In genomic region chr2:74752431-74753174, GRCm38 (mm10) we compare ENCODE assay signal across 11 mouse cellular contexts. TPM values are rescaled to one million over a fixed set of nuclear protein-coding genes. Genes with fewer than 3 reads are reported as not detected.
DNase-seq lines count a peak whose midpoint lies in the region; ATAC-seq and TF ChIP-seq lines count a peak whose summit lies in the region.
"Had no signal": no experiment of that assay in that cellular context is flagged by ENCODE, and none has a peak within 500 bp of the region (broad histone marks: within the 10 kb centered on the region; RNA-seq: fewer than 3 reads in every experiment).

No protein-coding gene starts in this region.

- no peaks in the 10 kb centered on the region for H3K36me3 ChIP-seq in forebrain, embryonic 11.5 days (ENCODE audit: control insufficient read depth, insufficient read depth, low read length)
- H3K36me3 ChIP-seq in forebrain, embryonic 16.5 days (ENCODE audit: control insufficient read depth, insufficient read depth): no peaks in the 10 kb centered on the region
- H3K36me3 ChIP-seq in limb, embryonic 15.5 days: no peaks in the 10 kb centered on the region

- no peak for TF ChIP-seq POLR2A in cerebellum, adult 2 months (IDR thresholded peaks at IDR 0.05; ENCODE audit: borderline replicate concordance, insufficient read depth, low read length)

- no peak for ATAC-seq in forebrain, embryonic 11.5 days (replicated peaks; ENCODE audit: low FRiP score)
- ATAC-seq in forebrain, embryonic 16.5 days: no peak
- ATAC-seq in limb, embryonic 15.5 days (ENCODE audit: insufficient number of reproducible peaks, low FRiP score, low TSS enrichment, low read depth): no peak

- H3K9ac ChIP-seq in forebrain, embryonic 11.5 days (ENCODE audit: low read length): no peak overlapping the region
- no peak overlapping the region for H3K9ac ChIP-seq in forebrain, embryonic 16.5 days (replicated peaks; ENCODE audit: low read depth, low read length)
- no peak overlapping the region for H3K9ac ChIP-seq in limb, embryonic 15.5 days

- peak overlapping the region; percentile 32 for H3K4me2 ChIP-seq in forebrain, embryonic 11.5 days (ENCODE audit: low read depth, low read length, severe bottlenecking)
- no peak overlapping the region for H3K4me2 ChIP-seq in forebrain, embryonic 16.5 days (ENCODE audit: low read length)
- H3K4me2 ChIP-seq in limb, embryonic 15.5 days: peak overlapping the region; percentile 66

- H3K4me3 ChIP-seq in forebrain, embryonic 11.5 days (ENCODE audit: low read depth, low read length): peak overlapping the region; percentile 2
- no peak overlapping the region for H3K4me3 ChIP-seq in forebrain, embryonic 16.5 days (replicated peaks; ENCODE audit: low read length)
- H3K4me3 ChIP-seq in limb, embryonic 15.5 days: peak overlapping the region; percentile 34
- no peak overlapping the region for H3K4me3 ChIP-seq in cerebellum, adult 2 months (replicated peaks; ENCODE audit: insufficient read depth, low read depth, low read length)

- H3K4me1 ChIP-seq in forebrain, embryonic 11.5 days (replicated peaks; ENCODE audit: control insufficient read depth, insufficient read depth, low read length): peaks cover 17% of the 10 kb centered on the region
- peaks cover 9% of the 10 kb centered on the region; the same call in 1 of the 2 replicates for H3K4me1 ChIP-seq in forebrain, embryonic 16.5 days (replicated peaks; ENCODE audit: control insufficient read depth, insufficient read depth, low read length)
- H3K4me1 ChIP-seq in limb, embryonic 15.5 days: peaks cover 22% of the 10 kb centered on the region
- no peaks in the 10 kb centered on the region for H3K4me1 ChIP-seq in cerebellum, adult 2 months (ENCODE audit: control insufficient read depth, insufficient read depth, low read length)

- no peak overlapping the region for H3K27ac ChIP-seq in forebrain, embryonic 11.5 days (ENCODE audit: low read depth, low read length)
- H3K27ac ChIP-seq in forebrain, embryonic 16.5 days (ENCODE audit: low read length): no peak overlapping the region
- H3K27ac ChIP-seq in limb, embryonic 15.5 days: no peak overlapping the region
- H3K27ac ChIP-seq in cerebellum, adult 2 months (ENCODE audit: insufficient read depth, low read length): no peak overlapping the region

- TF ChIP-seq CTCF in cerebellum, adult 2 months (IDR thresholded peaks at IDR 0.05; ENCODE audit: borderline replicate concordance, insufficient read depth, low read depth, low read length): no peak

- H3K27me3 ChIP-seq in forebrain, embryonic 11.5 days (ENCODE audit: control insufficient read depth, insufficient read depth, low read length): peaks cover 88% of the 10 kb centered on the region
- H3K27me3 ChIP-seq in forebrain, embryonic 16.5 days (replicated peaks; ENCODE audit: control insufficient read depth, insufficient read depth, low read length): peaks cover 76% of the 10 kb centered on the region
- H3K27me3 ChIP-seq in limb, embryonic 15.5 days: peaks cover 90% of the 10 kb centered on the region
- peaks cover 6% of the 10 kb centered on the region; the same call in 1 of the 2 replicates for H3K27me3 ChIP-seq in cerebellum, adult 2 months (ENCODE audit: control insufficient read depth, insufficient read depth, low read length)

- DNase-seq in forebrain, embryonic 11.5 days (ENCODE audit: low spot score): no peak
- peak; percentile 60 for DNase-seq in retina, postnatal 1 day
- no peak for DNase-seq in retina, embryonic 14.5 days (ENCODE audit: low spot score)
- DNase-seq in layer of hippocampus, adult 8-10 months (ENCODE audit: low spot score in 2 of 2): no peak
- no peak for DNase-seq in cerebellum, adult 2 months
- DNase-seq in thymus, postnatal 25 days: no peak

- WGBS in forebrain, embryonic 11.5 days: under 1% methylated on average over 45 of the region's 45 CpGs
- WGBS in forebrain, embryonic 16.5 days: under 1% methylated on average over 45 of the region's 45 CpGs
- 4% methylated on average over 45 of the region's 45 CpGs for WGBS in limb, embryonic 15.5 days
- 2% methylated on average over 45 of the region's 45 CpGs for WGBS in cerebellum, adult 2 months

- no peaks in the 10 kb centered on the region for H3K9me3 ChIP-seq in forebrain, embryonic 11.5 days (ENCODE audit: control insufficient read depth, low read length)
- H3K9me3 ChIP-seq in forebrain, embryonic 16.5 days (ENCODE audit: control insufficient read depth, low read length): 0 out of 2 replicates have a peak, but pooled peaks cover 3% of the 10 kb centered on the region
- no peaks in the 10 kb centered on the region for H3K9me3 ChIP-seq in limb, embryonic 15.5 days

RNA-seq across cellular contexts. Expression of gene Hoxd1, which starts 10.2 kb away (rescaled TPM):
- polyA plus RNA-seq in forebrain, embryonic 11.5 days (2014; fragmentation: Nextera tagmentation; extraction: Ambion mirVana): not detected in 2 replicates
- not detected in 2 replicates for polyA plus RNA-seq in forebrain, embryonic 16.5 days (2015; fragmentation: Nextera tagmentation; extraction: Ambion mirVana)
- polyA plus RNA-seq in limb, embryonic 15.5 days (2015; fragmentation: Nextera tagmentation; extraction: Ambion mirVana): 0.26 and 0.42 TPM in 2 replicates
- under 1 TPM in 2 of 4 experiments, not detected in 2; 0.17 to 0.27 TPM for total RNA-seq in layer of hippocampus, adult 8-10 months (2022)
- polyA plus RNA-seq in cerebellum, adult 2 months (2012; rRNA removed): 0.70 and 0.77 TPM in 2 replicates
- total RNA-seq: monocyte, adult 5-6 weeks had no signal
- polyA plus RNA-seq: large intestine, adult 2 months had no signal

RNA-seq across cellular contexts. Expression of gene Gm28230, which starts 26.1 kb away (rescaled TPM):
- polyA plus RNA-seq in forebrain, embryonic 11.5 days (2014; fragmentation: Nextera tagmentation; extraction: Ambion mirVana): not detected in 2 replicates
- polyA plus RNA-seq in forebrain, embryonic 16.5 days (2015; fragmentation: Nextera tagmentation; extraction: Ambion mirVana): not detected in 2 replicates
- polyA plus RNA-seq in limb, embryonic 15.5 days (2015; fragmentation: Nextera tagmentation; extraction: Ambion mirVana): 0.08 and 0.11 TPM in 2 replicates
- not detected for total RNA-seq in layer of hippocampus, adult 8-10 months (2022)
- polyA plus RNA-seq in cerebellum, adult 2 months (2012; rRNA removed): 0.16 and 0.22 TPM in 2 replicates
- total RNA-seq: monocyte, adult 5-6 weeks had no signal
- polyA plus RNA-seq: cortical plate, adult 2 months had no signal

RNA-seq across cellular contexts. Expression of gene Hoxd4, which starts 40.9 kb away (rescaled TPM):
- not detected in 2 replicates for polyA plus RNA-seq in forebrain, embryonic 11.5 days (2014; fragmentation: Nextera tagmentation; extraction: Ambion mirVana)
- not detected in 2 replicates for polyA plus RNA-seq in forebrain, embryonic 16.5 days (2015; fragmentation: Nextera tagmentation; extraction: Ambion mirVana)
- 0.29 and 0.66 TPM in 2 replicates for polyA plus RNA-seq in limb, embryonic 15.5 days (2015; fragmentation: Nextera tagmentation; extraction: Ambion mirVana)
- not detected for total RNA-seq in layer of hippocampus, adult 8-10 months (2022)
- polyA plus RNA-seq in cerebellum, adult 2 months (2012; rRNA removed): 2.6 and 2.8 TPM in 2 replicates
- total RNA-seq: monocyte, adult 5-6 weeks had no signal
- polyA plus RNA-seq: cortical plate, adult 2 months had no signal

RNA-seq across cellular contexts. Expression of gene Hoxd3, which starts 40.9 kb away (rescaled TPM):
- polyA plus RNA-seq in forebrain, embryonic 11.5 days (2014; fragmentation: Nextera tagmentation; extraction: Ambion mirVana): 0.08 and 0.19 TPM in 2 replicates
- not detected in 2 replicates for polyA plus RNA-seq in forebrain, embryonic 16.5 days (2015; fragmentation: Nextera tagmentation; extraction: Ambion mirVana)
- 0.55 and 0.65 TPM in 2 replicates for polyA plus RNA-seq in limb, embryonic 15.5 days (2015; fragmentation: Nextera tagmentation; extraction: Ambion mirVana)
- not detected for total RNA-seq in layer of hippocampus, adult 8-10 months (2022)
- 5.4 and 5.7 TPM in 2 replicates for polyA plus RNA-seq in cerebellum, adult 2 months (2012; rRNA removed)
- total RNA-seq: monocyte, adult 5-6 weeks had no signal
- polyA plus RNA-seq: cortical plate, adult 2 months had no signal

RNA-seq across cellular contexts. Expression of gene Hoxd8, which starts 48.2 kb away (rescaled TPM):
- not detected in 2 replicates for polyA plus RNA-seq in forebrain, embryonic 11.5 days (2014; fragmentation: Nextera tagmentation; extraction: Ambion mirVana)
- polyA plus RNA-seq in forebrain, embryonic 16.5 days (2015; fragmentation: Nextera tagmentation; extraction: Ambion mirVana): not detected in 2 replicates
- 5.9 and 7.3 TPM in 2 replicates for polyA plus RNA-seq in limb, embryonic 15.5 days (2015; fragmentation: Nextera tagmentation; extraction: Ambion mirVana)
- not detected for total RNA-seq in layer of hippocampus, adult 8-10 months (2022)
- polyA plus RNA-seq in cerebellum, adult 2 months (2012; rRNA removed): 0.05 TPM in 1 of 2 replicates, not detected in the other
- total RNA-seq: monocyte, adult 5-6 weeks had no signal
- polyA plus RNA-seq: cortical plate, adult 2 months had no signal

Comparison
In these comparisons a context has a peak if more than half of its experiments do, and no peak if none do; other contexts are left out.
1. H3K4me3 ChIP-seq: peak in forebrain, embryonic 11.5 days (single experiment) and limb, embryonic 15.5 days (single experiment); none in forebrain, embryonic 16.5 days (single experiment) and cerebellum, adult 2 months (single experiment).